Mouse (Mus musculus) testis, adult 2 months (tissue): ENCODE data around the gene Pld1.

Experiments used
- CTCF ChIP-seq: fragments of 200-500 bp; IDR thresholded peaks from 2 replicates; pipeline ENCODE4 v1.5.1; 2012; ENCODE audit warnings: low read depth, mild to moderate bottlenecking, inconsistent platforms, low read length, moderate library complexity; ENCODE audit not compliant: control insufficient read depth, insufficient read depth, insufficient replicate concordance
- POLR2A ChIP-seq: fragments of 200-500 bp; IDR thresholded peaks from 2 replicates; pipeline ENCODE4 v1.6.1; 2012; ENCODE audit warnings: low read depth, mild to moderate bottlenecking, inconsistent platforms, low read length, moderate library complexity; ENCODE audit not compliant: control insufficient read depth

DNA sequence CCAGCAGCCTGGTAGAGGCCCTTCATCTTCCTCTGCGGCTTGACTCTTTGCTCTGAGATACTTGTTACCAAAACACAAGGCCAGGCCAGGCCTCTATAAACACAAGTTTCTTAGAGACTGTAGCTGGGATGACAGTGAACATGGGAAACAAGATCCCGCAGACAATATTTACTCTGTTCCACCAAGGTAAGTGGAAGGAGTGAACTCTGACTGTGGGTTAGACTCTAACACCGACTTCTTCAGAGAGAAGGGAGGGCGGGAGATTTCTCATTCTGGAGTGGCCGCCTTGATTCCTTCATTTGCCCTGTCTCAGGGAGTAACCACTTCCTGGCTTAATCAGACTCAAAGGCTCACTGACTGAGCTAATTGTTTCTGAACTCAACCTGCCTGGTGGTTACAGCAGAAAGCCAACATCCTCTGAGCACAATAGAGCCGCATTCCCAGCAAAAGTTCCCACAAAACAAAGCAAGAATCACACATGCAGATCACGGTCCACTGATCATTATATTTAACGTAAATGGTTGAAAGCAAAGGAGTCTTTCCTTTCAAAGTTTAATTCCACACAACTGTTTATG lies 42.1 kb upstream of the Pld1 start, which contains the start of gene Tmem212:
- TF ChIP-seq POLR2A (no peak), CTCF (no peak)
